Mouse (Mus musculus) cerebellum, postnatal 10 days (tissue): Measurements from ENCODE around the gene Lag3.
"Not testable (repeated sequence)": the region's sequence is repeated elsewhere in the genome, so short reads cannot be mapped to it uniquely, and the experiment has no call there.

Experiments used
- DNase-seq, 2 experiments: peaks; one replicate each; pipeline ENCODE4 v3.0.0; 2021; ENCODE audit warnings: mixed read lengths in 2 of 2

Gene Lag3

GRCm38 (mm10) chr6:124900056-124900800, 11.3 kb downstream of the Lag3 start:
- peak; percentile 42 to 46 for DNase-seq

- DNase-seq: peak in 1 of 2 experiments; percentile 27
Measured at GRCm38 (mm10) chr6:124898359-124898758, 13.1 kb downstream of the Lag3 start.

- DNase-seq: not testable (repeated sequence)
Measured at GRCm38 (mm10) chr6:124894113-124894512, 17.4 kb downstream of the Lag3 start.

- DNase-seq: no peak
Measured at GRCm38 (mm10) chr6:124890997-124891396, 20.5 kb downstream of the Lag3 start.

- no peak for DNase-seq
Measured at GRCm38 (mm10) chr6:124888555-124889125, 22.9 kb downstream of the Lag3 start.

GRCm38 (mm10) chr6:124887986-124888385, 23.5 kb downstream of the Lag3 start, which contains the start of gene Cd4:
Gene Cd4, minus strand, starts transcription at chr6:124888221.
- DNase-seq: no peak

GRCm38 (mm10) chr6:124885956-124886381, 25.5 kb downstream of the Lag3 start:
- no peak for DNase-seq

- DNase-seq: peak; percentile 87 to 90
Measured at GRCm38 (mm10) chr6:124884714-124885500, 26.6 kb downstream of the Lag3 start.

GRCm38 (mm10) chr6:124883351-124883750, 28.2 kb downstream of the Lag3 start:
- DNase-seq: no peak

GRCm38 (mm10) chr6:124881821-124882220, 29.7 kb downstream of the Lag3 start:
- DNase-seq: peak in 1 of 2 experiments; percentile 15

GRCm38 (mm10) chr6:124879390-124879789, 32.1 kb downstream of the Lag3 start:
- no peak for DNase-seq

GRCm38 (mm10) chr6:124874348-124874747, 37.2 kb downstream of the Lag3 start:
- no peak for DNase-seq

GRCm38 (mm10) chr6:124866560-124866959, 44.9 kb downstream of the Lag3 start:
- DNase-seq: peak; percentile 48 to 61

GRCm38 (mm10) chr6:124865766-124866362, 45.6 kb downstream of the Lag3 start:
- peak; percentile 68 to 74 for DNase-seq

- DNase-seq: peak; percentile 90
Measured at GRCm38 (mm10) chr6:124863658-124864298, 47.7 kb downstream of the Lag3 start, which contains the start of gene Gpr162. Gene Gpr162, minus strand, starts transcription at chr6:124863983.

GRCm38 (mm10) chr6:124863125-124863657, 48.3 kb downstream of the Lag3 start:
- DNase-seq: peak; percentile 69 to 79

GRCm38 (mm10) chr6:124862406-124863124, 48.9 kb downstream of the Lag3 start:
- peak; percentile 41 to 50 for DNase-seq

GRCm38 (mm10) chr6:124861802-124862201, 49.7 kb downstream of the Lag3 start:
- DNase-seq: peak; percentile 53 to 55

GRCm38 (mm10) chr6:124861266-124861665, 50.2 kb downstream of the Lag3 start:
- DNase-seq: peak; percentile 63 to 64

GRCm38 (mm10) chr6:124860511-124860910, 51.0 kb downstream of the Lag3 start:
- peak in 1 of 2 experiments; percentile 37 for DNase-seq

GRCm38 (mm10) chr6:124859725-124860124, 51.8 kb downstream of the Lag3 start:
- DNase-seq: peak; percentile 97 to 98
